ENCODE assay signal across 8 mouse cellular contexts in the genomic region with DNA sequence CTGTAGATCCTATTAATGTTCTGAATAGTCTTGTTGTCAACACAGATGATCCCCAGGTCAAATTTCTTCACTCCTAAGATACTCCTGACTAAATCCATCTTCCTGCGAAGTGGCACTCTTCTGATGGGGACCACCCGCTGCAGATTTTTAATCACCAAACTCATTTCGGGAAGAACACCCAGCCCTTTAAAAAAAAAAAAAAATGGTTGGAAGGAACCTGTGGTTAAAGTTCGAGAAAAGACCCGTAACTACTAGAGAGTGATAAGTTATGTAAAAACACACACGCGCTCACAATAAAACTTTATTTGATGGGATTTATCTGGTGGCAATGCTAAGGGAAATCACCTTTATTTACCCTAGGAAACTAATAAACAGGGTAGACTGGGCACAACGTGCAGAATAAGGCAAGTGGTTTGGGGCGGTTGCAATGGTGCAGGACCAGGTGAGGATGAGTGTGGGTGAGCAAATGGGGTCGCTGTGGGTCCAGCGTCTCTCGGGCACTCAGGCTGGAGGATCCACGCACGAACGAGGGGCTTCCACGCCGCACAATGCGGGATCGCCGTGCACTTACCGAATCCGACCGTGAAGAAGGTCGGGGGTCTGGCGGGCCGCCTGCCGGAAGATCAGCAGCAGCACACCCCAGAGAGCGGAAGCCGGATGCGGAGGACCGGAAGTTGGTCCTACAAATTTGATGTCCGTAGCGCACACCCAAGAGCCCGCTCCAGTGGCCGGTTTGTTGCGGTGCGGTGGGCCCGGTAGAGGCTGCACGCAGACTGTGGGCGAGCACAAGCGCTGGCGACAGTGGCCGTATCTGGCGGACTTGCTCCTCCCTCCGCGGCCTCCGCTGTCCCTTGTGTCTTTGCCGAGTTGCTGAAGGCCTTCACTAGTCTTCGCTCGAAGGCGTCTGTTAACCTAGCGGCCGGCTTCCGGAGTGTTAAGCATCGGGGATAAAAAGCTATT. TPM values are rescaled to one million over a fixed set of nuclear protein-coding genes. Genes with fewer than 3 reads are reported as not detected.
A peak's percentile ranks its signal among the peaks of the same experiment; 100 is the strongest.
DNase-seq lines count a peak whose midpoint lies in the region; ATAC-seq lines count a peak whose summit lies in the region.

A gene (plus strand): TSS at position 725 of the 960 bp plus-strand sequence.
A gene (minus strand): TSS at position 912 of the 960 bp plus-strand sequence.

- H3K4me3 ChIP-seq in hindbrain, embryonic 16.5 days (ENCODE audit: low read length) = peak within 1 kb of the TSS; percentile 52
- peak within 1 kb of the TSS; percentile 85 for H3K4me3 ChIP-seq in macrophage (ENCODE audit: inconsistent target)

- no peaks in the 10 kb centered on the region for H3K9me3 ChIP-seq in hindbrain, embryonic 16.5 days (ENCODE audit: control insufficient read depth, low read length)

- peak within 1 kb of the TSS; percentile 71 for H3K4me2 ChIP-seq in hindbrain, embryonic 16.5 days (ENCODE audit: low read length)

- peak; percentile 86 for DNase-seq in T-cell, adult 2 months (ENCODE audit: low spot score)
- peak; percentile 88 to 89 for DNase-seq in cerebellum, postnatal 36 days
- peak; percentile 88 for DNase-seq in gastrocnemius, adult 18-20 months (ENCODE audit: low spot score)
- peak; percentile 88 to 90 for DNase-seq in left cerebral cortex, adult 18-20 months (ENCODE audit: low spot score in 2 of 2)
- DNase-seq in right cerebral cortex, adult 18-20 months = peak; percentile 91
- peak; percentile 37 for DNase-seq in urinary bladder, postnatal 10 days (ENCODE audit: low spot score)

- peaks cover 11% of the 10 kb centered on the region for H3K4me1 ChIP-seq in hindbrain, embryonic 16.5 days (ENCODE audit: control insufficient read depth, insufficient read depth, low read depth, low read length)

- 2% methylated on average over 55 of the region's 55 CpGs for WGBS in hindbrain, embryonic 16.5 days
- WGBS in macrophage (ENCODE audit: missing documents) = 2% methylated on average over 50 of the region's 55 CpGs

- H3K27me3 ChIP-seq in hindbrain, embryonic 16.5 days (replicated peaks; ENCODE audit: control insufficient read depth, insufficient read depth, low read length) = no peaks in the 10 kb centered on the region

- H3K79me2 ChIP-seq in macrophage (ENCODE audit: inconsistent target) = peaks cover 45% of the 10 kb centered on the region

- H3K9ac ChIP-seq in hindbrain, embryonic 16.5 days (ENCODE audit: low read depth, low read length) = peak within 1 kb of the TSS; percentile 69

- peak; percentile 99 for ATAC-seq in hindbrain, embryonic 16.5 days

- peaks cover 11% of the 10 kb centered on the region for H3K36me3 ChIP-seq in hindbrain, embryonic 16.5 days (ENCODE audit: control insufficient read depth, insufficient read depth, low read length)
- H3K36me3 ChIP-seq in macrophage (ENCODE audit: inconsistent target) = peaks cover 25% of the 10 kb centered on the region

- peak within 1 kb of the TSS; percentile 76 for H3K27ac ChIP-seq in hindbrain, embryonic 16.5 days (ENCODE audit: low read depth, low read length)
- peak within 1 kb of the TSS; percentile 57 for H3K27ac ChIP-seq in macrophage

RNA-seq across cellular contexts. Expression of the first gene that starts in this region (rescaled TPM):
- 10 to 100 TPM; 16.9 to 18.4 TPM for total RNA-seq in gastrocnemius, adult 18-20 months (2021)
- polyA plus RNA-seq in hindbrain, embryonic 16.5 days (2015; fragmentation: Nextera tagmentation; extraction: Ambion mirVana) = 43.8 and 57.2 TPM in 2 replicates
- total RNA-seq in left cerebral cortex, adult 18-20 months (2021) = 10 to 100 TPM; 51.7 to 53.7 TPM
- total RNA-seq in macrophage (2018; cell fraction: chromatin; rRNA removed) = 10 to 100 TPM; 16.8 to 94.3 (median 67.1) TPM
- 10 to 100 TPM; 14.4 to 33.4 (median 24.1) TPM for total RNA-seq in macrophage (2018; cell fraction: cytosol; rRNA removed)
- 10 to 100 TPM; 15.9 to 66.9 (median 42.8) TPM for total RNA-seq in macrophage (2018; cell fraction: nucleus; rRNA removed)
- 13.6 to 21.6 TPM (median 19.6 TPM) in 3 replicates for polyA plus RNA-seq in macrophage (2018)

RNA-seq across cellular contexts. Expression of the second gene that starts in this region (rescaled TPM):
- total RNA-seq in gastrocnemius, adult 18-20 months (2021) = 1 to 10 TPM; 3.8 to 3.9 TPM
- polyA plus RNA-seq in hindbrain, embryonic 16.5 days (2015; fragmentation: Nextera tagmentation; extraction: Ambion mirVana) = 5.1 and 5.9 TPM in 2 replicates
- total RNA-seq in left cerebral cortex, adult 18-20 months (2021) = 1 to 10 TPM; 4.5 TPM
- total RNA-seq in macrophage (2018; cell fraction: chromatin; rRNA removed) = 1 to 10 TPM in 21 of 26 experiments, under 1 TPM in 4, not detected in 1; 0.37 to 7.0 (median 2.4) TPM
- total RNA-seq in macrophage (2018; cell fraction: cytosol; rRNA removed) = 1 to 10 TPM in 22 of 26 experiments, under 1 TPM in 4; 0.57 to 3.4 (median 2.1) TPM
- total RNA-seq in macrophage (2018; cell fraction: nucleus; rRNA removed) = 1 to 10 TPM in 21 of 26 experiments, under 1 TPM in 5; 0.68 to 8.3 (median 2.2) TPM
- 1.3 to 2.1 TPM (median 1.9 TPM) in 3 replicates for polyA plus RNA-seq in macrophage (2018)

Comparison
In these comparisons a context has a peak if more than half of its experiments do, and no peak if none do; other contexts are left out.
1. Peak in every context shown above with its lines: DNase-seq, ATAC-seq, H3K4me3 ChIP-seq and H3K27ac ChIP-seq.
2. DNase-seq: peak in every context shown above with its lines; median percentile 91 in right cerebral cortex, adult 18-20 months; 89 in left cerebral cortex, adult 18-20 months; 88 in cerebellum, postnatal 36 days; 88 in gastrocnemius, adult 18-20 months; 86 in T-cell, adult 2 months; 37 in urinary bladder, postnatal 10 days.